ENCODE assay signal across 12 mouse cellular contexts in genomic region chr1:45043245-45043926, GRCm38 (mm10).
DNase-seq lines count a peak whose midpoint lies in the region; ATAC-seq lines count a peak whose summit lies in the region.
"Had no signal": no experiment of that assay in that cellular context is flagged by ENCODE, and none has a peak within 500 bp of the region (broad histone marks: within the 10 kb centered on the region; RNA-seq: fewer than 3 reads in every experiment).

No protein-coding gene starts in this region.

- no peak overlapping the region for H3K27ac ChIP-seq in midbrain, embryonic 11.5 days (ENCODE audit: low read depth, low read length)
- H3K27ac ChIP-seq in midbrain, embryonic 10.5 days (replicated peaks) = no peak overlapping the region
- H3K27ac ChIP-seq in intestine, embryonic 15.5 days = peak overlapping the region; percentile 11; the same call in 1 of the 2 replicates
- H3K27ac ChIP-seq: liver, embryonic 13.5 days; midbrain, embryonic 15.5 days had no signal

- no peak overlapping the region for H3K9ac ChIP-seq in midbrain, embryonic 11.5 days (ENCODE audit: low read length)
- no peak overlapping the region for H3K9ac ChIP-seq in intestine, embryonic 15.5 days
- H3K9ac ChIP-seq: liver, embryonic 13.5 days; midbrain, embryonic 15.5 days had no signal

- no peak for ATAC-seq in midbrain, embryonic 11.5 days (ENCODE audit: low FRiP score)
- ATAC-seq in intestine, embryonic 15.5 days = peak; percentile 67
- ATAC-seq: forebrain, embryonic 14.5 days; midbrain, embryonic 15.5 days had no signal

- DNase-seq in embryo, embryonic 11 days = peak; percentile 19
- no peak for DNase-seq in embryo, embryonic 9.5 days (ENCODE audit: extremely low spot score)
- peak; percentile 26 for DNase-seq in midbrain, embryonic 11.5 days (ENCODE audit: low spot score, missing footprints)
- DNase-seq in midbrain, embryonic 10.5 days (ENCODE audit: low spot score) = no peak
- DNase-seq in yolk sac, embryonic 10.5 days (ENCODE audit: low spot score) = peak; percentile 35
- no peak for DNase-seq in Muller cell, postnatal 12 days (ENCODE audit: inconsistent ontology term)
- no peak for DNase-seq in cerebellum, adult 11 months
- DNase-seq: cerebellum, postnatal 36 days; liver, embryonic 13.5 days had no signal

- H3K4me2 ChIP-seq in midbrain, embryonic 11.5 days = no peak overlapping the region
- no peak overlapping the region for H3K4me2 ChIP-seq in intestine, embryonic 15.5 days (replicated peaks)
- H3K4me2 ChIP-seq: liver, embryonic 13.5 days; midbrain, embryonic 15.5 days had no signal

- no peak overlapping the region for H3K4me3 ChIP-seq in midbrain, embryonic 11.5 days (ENCODE audit: low read depth, low read length)
- no peak overlapping the region for H3K4me3 ChIP-seq in midbrain, embryonic 10.5 days
- H3K4me3 ChIP-seq in intestine, embryonic 15.5 days (replicated peaks) = no peak overlapping the region
- H3K4me3 ChIP-seq: liver, embryonic 13.5 days; midbrain, embryonic 15.5 days had no signal

- H3K9me3 ChIP-seq in midbrain, embryonic 11.5 days (ENCODE audit: control insufficient read depth, low read length) = no peaks in the 10 kb centered on the region
- H3K9me3 ChIP-seq in midbrain, embryonic 10.5 days (replicated peaks) = no peaks in the 10 kb centered on the region
- no peaks in the 10 kb centered on the region for H3K9me3 ChIP-seq in intestine, embryonic 15.5 days
- H3K9me3 ChIP-seq: liver, embryonic 13.5 days; midbrain, embryonic 15.5 days had no signal

- H3K4me1 ChIP-seq in midbrain, embryonic 11.5 days (ENCODE audit: control insufficient read depth, insufficient read depth, low read length) = no peaks in the 10 kb centered on the region
- H3K4me1 ChIP-seq in midbrain, embryonic 10.5 days = no peaks in the 10 kb centered on the region
- no peaks in the 10 kb centered on the region for H3K4me1 ChIP-seq in intestine, embryonic 15.5 days (replicated peaks)
- H3K4me1 ChIP-seq: liver, embryonic 13.5 days; midbrain, embryonic 15.5 days had no signal

- no peaks in the 10 kb centered on the region for H3K27me3 ChIP-seq in midbrain, embryonic 11.5 days (ENCODE audit: control insufficient read depth, insufficient read depth, low read length)
- no peaks in the 10 kb centered on the region for H3K27me3 ChIP-seq in midbrain, embryonic 10.5 days (ENCODE audit: low read depth, poor library complexity, severe bottlenecking)
- H3K27me3 ChIP-seq in intestine, embryonic 15.5 days (replicated peaks) = no peaks in the 10 kb centered on the region
- H3K27me3 ChIP-seq: liver, embryonic 13.5 days; midbrain, embryonic 15.5 days had no signal

- no peaks in the 10 kb centered on the region for H3K36me3 ChIP-seq in midbrain, embryonic 11.5 days (ENCODE audit: control insufficient read depth, insufficient read depth, low read length)
- H3K36me3 ChIP-seq in midbrain, embryonic 10.5 days = no peaks in the 10 kb centered on the region
- H3K36me3 ChIP-seq in intestine, embryonic 15.5 days = no peaks in the 10 kb centered on the region
- H3K36me3 ChIP-seq: liver, embryonic 13.5 days; midbrain, embryonic 15.5 days had no signal

Comparison
In these comparisons a context has a peak if more than half of its experiments do, and no peak if none do; other contexts are left out.
1. DNase-seq: peak in embryo, embryonic 11 days (single experiment), midbrain, embryonic 11.5 days (single experiment) and yolk sac, embryonic 10.5 days (single experiment); none in embryo, embryonic 9.5 days (single experiment), midbrain, embryonic 10.5 days (single experiment), Muller cell, postnatal 12 days (single experiment) and cerebellum, adult 11 months (single experiment).